Mouse (Mus musculus): ENCODE results near the gene Trpm1. TPM values are rescaled to one million over a fixed set of nuclear protein-coding genes. Genes with fewer than 3 reads are reported as not detected.

Trpm1 gene
- total RNA-seq, 2 experiments from 2014 or later, result 0.16 to 0.55 TPM

DNA sequence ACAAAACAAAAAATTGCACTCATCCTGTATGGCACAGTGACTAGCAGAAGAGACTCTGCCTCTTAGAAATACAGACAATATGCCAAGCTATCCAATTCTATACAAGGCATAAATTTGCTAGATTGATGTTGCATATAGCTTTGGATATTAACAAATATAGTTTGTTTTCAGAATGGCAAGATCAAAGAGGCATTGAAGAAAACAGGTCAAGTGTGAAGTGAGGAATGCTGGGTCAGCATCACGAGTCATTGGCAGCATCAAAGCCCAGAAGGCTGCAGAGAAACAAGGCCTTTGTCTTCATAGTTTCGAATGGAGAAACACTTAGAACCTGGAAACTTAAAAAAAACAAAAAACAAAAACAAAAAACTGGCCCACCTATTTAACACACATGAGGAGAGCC lies 78.4 kb downstream of the Trpm1 start:
- no peak for DNase-seq (ENCODE audit: low spot score)

DNA sequence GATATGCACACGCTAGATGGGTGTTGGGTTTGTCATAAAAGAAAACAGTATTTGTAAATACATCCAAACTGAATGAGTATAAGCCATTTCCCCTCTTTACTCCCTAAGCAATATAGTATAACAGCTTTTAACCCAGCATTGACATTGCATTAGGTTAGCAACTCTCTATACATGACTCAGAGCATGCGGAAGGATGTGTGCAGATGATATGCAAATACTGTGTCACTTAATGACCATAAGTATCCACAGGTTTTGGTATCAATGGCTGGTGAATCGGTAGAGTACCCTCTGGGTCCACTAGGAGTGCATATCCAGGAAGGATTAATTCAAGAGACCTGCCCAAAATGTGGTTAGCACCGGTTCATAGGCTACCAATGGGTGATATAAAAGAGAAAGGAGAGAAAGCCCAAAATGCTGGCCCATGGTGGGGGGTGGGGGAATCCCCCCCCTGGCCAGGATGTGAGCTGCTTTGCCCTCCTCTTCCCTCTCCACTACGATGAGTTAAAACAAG lies 80.7 kb downstream of the Trpm1 start:
- DNase-seq (ENCODE audit: low spot score), result no peak

DNA sequence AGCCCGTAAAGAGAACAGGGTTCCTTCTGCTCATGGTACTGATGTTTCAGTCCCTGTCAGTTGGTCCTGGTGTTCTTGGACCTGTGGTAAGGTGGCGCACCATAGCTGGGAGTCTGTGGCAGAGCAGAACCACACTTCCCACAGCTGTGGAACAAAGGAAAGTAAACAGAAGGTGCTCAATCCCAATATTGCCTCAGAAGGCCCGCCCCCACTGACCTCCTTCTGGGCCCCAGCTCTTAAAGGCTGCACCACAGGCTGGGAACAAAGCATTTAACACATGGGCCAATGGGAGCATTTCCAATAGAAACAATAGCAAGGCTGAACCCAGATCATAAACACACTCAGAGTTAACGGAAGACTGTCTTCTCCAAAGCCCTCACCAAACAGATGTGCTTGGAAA lies 82.9 kb downstream of the Trpm1 start:
- DNase-seq (ENCODE audit: low spot score), result no peak

- no peak for DNase-seq (ENCODE audit: low spot score)
These were observed 84.1 kb downstream of the Trpm1 start for GRCm38 (mm10) chr7:64237747-64238146.

- no peak for DNase-seq (ENCODE audit: low spot score)
These were observed 84.9 kb downstream of the Trpm1 start for GRCm38 (mm10) chr7:64238410-64239086.

DNA sequence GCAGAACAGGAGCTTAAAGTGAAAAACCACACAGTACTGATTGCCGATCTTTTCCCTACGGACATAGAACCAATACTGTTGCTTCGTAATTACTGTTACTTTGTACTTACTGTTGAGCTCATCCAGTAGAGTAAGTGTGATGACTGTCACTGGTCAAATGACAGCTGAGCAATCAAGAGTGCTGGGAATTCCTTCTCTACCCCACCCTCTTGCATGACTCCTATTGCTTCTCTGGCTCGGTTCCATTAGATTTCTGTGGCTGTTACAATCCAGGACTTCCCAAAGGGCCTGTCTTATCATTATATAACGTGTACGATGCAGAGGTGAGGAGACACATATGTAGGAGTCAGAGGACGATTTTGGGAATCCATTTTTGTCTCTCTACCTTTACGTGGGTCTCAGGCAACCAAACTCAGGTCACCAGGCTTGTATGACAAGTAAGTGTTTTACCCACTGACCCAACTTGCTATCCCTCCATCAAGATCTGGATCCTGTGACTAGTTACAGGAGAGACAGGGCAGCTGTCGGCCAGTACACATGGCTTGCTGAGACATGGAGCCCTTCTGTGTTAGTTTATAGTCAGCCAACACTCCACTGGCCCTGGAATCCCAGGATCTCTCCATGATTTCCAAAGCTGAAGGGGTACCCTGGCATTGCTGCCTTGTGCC lies 85.6 kb downstream of the Trpm1 start:
- no peak for DNase-seq (ENCODE audit: low spot score)

GRCm38 (mm10) chr7:64239806-64240315 lies 86.2 kb downstream of the Trpm1 start:
- peak; percentile 36 for DNase-seq (ENCODE audit: low spot score)

DNA sequence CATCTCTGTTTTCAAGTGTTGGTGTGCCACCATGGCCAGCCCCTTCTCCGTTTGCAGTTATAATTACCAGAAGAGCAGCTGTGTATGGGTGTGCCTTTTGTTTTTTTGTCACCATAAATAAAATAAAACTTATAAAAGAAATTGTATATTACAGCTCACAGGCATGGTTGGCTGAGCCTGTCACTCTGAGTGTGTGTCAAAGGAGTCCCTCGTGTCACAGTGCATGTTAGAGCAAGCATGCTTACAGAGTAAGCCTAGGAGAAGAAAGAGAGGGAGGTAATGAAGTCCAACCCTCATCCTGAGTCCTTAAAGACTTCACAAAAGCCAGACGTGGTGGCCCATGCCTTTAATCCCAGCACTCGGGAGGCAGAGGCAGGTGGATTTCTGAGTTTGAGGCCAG lies 88.8 kb downstream of the Trpm1 start:
- no peak for DNase-seq (ENCODE audit: low spot score)

GRCm38 (mm10) chr7:64244371-64244770 lies 90.7 kb downstream of the Trpm1 start:
- DNase-seq (ENCODE audit: low spot score), result no peak

GRCm38 (mm10) chr7:64246713-64247112 lies 93.1 kb downstream of the Trpm1 start:
- no peak for DNase-seq (ENCODE audit: low spot score)

DNA sequence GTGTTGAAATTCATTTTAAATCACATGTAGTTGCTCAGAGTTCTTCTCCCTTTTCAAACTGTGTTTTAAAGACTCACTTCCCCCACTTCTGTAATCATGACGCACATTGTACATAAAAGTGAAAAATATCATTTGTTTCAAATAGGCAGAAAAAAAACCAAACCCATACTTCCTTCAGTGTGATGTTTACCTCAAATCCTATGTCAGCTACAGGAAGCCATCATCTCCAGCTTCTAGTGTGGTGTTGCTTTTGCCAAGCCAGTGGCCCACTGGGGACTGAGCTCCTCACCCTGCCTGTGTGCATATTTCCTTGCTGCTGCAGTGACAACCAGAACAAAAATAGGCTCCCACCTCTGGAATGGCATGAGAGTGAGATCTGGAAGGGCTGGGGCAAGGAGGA lies 94.7 kb downstream of the Trpm1 start:
- DNase-seq (ENCODE audit: low spot score), result no peak

DNA sequence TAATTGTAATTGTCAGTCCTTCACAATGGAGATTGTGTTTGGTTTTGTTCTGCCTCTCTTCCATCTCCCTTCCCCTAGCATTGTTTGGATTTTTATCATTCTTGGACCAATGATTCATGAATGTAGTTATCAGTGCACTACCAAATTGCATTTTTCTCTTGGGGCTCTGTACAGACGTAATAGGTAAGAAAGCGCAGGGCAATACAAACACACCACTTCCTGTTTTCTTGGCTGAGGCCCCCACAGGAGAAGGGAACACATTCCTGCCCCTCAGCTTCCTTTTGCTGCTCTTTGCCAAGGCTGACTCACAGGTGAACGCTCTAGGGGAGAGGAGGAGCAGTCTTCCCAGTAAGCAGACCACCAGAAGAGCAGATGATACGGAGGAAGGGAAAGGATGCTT lies 96.1 kb downstream of the Trpm1 start:
- DNase-seq (ENCODE audit: low spot score), result no peak

DNA sequence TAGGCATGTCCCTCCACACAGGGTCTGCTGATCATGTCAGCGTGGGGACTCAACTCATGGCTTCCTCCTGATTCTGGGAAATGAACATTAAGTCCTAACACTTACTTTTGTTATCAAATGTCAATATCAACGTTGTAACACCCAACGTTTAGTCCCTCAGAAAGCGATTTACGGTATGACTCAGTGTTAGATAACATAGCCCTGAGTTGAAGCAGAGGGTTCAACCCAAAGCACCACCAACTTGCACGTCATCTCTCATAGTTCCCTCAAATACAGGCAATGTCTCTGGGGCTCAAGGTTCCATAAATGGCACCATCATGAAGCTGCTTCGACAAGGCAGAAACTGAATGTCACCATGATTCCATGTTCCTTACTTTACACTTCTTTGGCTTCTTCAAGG lies 96.8 kb downstream of the Trpm1 start:
- DNase-seq (ENCODE audit: low spot score), result no peak

DNA sequence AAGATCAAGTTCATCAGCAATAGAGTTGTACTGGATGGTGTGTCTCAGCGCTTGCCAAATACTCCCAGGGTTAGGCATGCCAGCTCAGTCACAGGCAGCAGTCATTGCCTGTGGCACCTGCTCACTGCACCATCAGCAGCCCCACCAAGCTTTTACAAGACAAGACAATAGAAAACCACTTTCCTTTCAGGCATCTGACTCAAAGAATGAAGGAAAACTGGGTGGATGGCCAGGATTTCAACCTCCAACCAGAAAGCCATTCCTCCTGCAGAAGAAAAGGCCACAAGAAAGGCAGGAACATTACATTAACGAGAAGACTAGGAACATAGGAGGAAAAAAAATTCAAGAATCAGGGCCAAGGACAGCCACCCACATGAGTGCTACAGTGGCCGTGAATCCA lies 100.1 kb downstream of the Trpm1 start:
- no peak for DNase-seq (ENCODE audit: low spot score)

DNA sequence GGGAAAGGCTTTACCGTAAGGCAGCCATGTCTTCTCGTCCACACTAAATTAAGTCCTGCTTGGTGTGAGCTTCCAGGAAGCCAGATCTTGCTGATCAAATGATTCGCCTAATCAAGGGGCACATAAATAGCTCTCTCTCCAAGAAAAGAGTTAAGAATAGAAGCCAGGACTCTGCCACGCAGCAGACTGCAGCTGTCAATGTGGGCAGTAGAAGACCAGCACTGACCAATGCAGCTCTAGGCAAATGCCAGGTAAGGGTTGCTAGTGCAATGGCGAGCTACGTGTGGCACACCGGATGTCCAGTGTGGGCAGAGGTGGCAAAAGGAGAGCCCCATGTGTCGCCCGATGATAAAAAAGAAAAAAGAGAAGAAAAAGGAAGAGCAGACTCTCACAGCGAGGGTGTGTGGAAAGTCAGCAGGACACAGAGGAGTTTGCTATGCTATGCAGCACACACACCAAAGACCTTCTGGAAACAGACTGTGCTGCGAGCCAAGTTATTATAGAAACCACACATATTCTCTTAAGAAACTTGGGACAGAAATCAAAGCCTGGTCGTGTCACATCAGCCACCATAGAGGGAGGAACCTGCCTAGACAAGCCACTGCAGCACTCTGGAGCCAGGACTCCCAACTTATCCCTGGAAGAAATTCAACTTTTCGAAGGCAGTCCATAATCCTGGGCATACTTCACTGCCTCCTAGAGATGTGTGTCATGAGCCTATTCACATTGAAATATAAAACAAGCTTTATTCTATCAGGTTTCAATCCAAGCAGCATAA lies 112.1 kb downstream of the Trpm1 start:
- DNase-seq (ENCODE audit: low spot score), result peak; percentile 23

GRCm38 (mm10) chr7:64266587-64266986 lies 113.0 kb downstream of the Trpm1 start:
- DNase-seq (ENCODE audit: low spot score), result no peak

GRCm38 (mm10) chr7:64271926-64272325 lies 118.3 kb downstream of the Trpm1 start:
- DNase-seq (ENCODE audit: low spot score), result no peak

GRCm38 (mm10) chr7:64275518-64275917 lies 121.9 kb downstream of the Trpm1 start:
- no peak for DNase-seq (ENCODE audit: low spot score)

GRCm38 (mm10) chr7:64276921-64277320 lies 123.3 kb downstream of the Trpm1 start:
- peak; percentile 14 for DNase-seq (ENCODE audit: low spot score)

DNA sequence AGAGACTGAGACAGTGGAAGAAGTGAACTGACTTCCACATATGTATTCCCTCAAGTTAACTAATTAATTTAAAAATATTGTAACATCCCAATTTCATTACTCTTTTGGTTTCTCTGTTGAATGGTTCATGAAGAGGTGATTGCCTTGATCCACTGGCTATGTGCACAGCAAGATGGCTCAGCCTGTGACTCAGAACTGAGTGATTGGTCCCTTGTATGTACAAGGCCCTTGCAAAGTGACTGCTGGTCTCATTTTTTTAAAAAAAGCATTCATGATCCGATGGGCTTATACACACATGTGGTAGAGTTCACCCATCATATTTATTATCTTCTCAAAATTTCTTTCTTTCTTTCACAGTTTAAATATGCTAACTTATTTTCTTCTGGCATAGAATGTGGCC lies 124.9 kb downstream of the Trpm1 start:
- no peak for DNase-seq (ENCODE audit: low spot score)

DNA sequence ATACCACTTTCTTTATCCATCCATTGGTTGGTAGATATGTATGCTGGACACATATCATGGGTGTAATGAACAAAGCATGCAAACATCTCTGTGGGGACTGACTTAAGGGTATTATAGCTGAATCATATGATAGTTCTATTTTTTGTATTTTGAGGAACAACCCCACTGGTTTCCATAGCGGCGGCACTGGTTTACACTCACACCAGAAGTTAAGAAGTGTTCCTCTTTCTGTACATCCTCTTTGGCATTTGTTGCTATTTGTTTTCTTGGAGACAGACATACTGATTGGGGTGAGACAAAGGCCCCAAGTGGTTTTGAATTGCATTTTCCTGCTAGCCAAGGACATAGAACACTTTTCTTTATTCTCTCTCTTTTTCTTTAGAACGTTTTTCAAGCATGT lies 125.9 kb downstream of the Trpm1 start:
- DNase-seq (ENCODE audit: low spot score), result no peak

- no peak for DNase-seq (ENCODE audit: low spot score)
These were observed 132.9 kb downstream of the Trpm1 start for GRCm38 (mm10) chr7:64286566-64286965.

Data from gastrocnemius, adult 18-20 months (tissue).